Mouse (Mus musculus) layer of hippocampus, postnatal 36 days (tissue): Measurements from ENCODE around the gene Zfp750. TPM values are rescaled to one million over a fixed set of nuclear protein-coding genes. Genes with fewer than 3 reads are reported as not detected.

ENCODE experiments used
- DNase-seq, 2 experiments: peaks; one replicate each; pipeline ENCODE4 v3.0.0; 2022
- total RNA-seq, 2 experiments: library from RNA; stranded (reverse); gene quantifications; 2 replicates each; pipeline ENCODE4 v1.2.3; 2021

The Zfp750 gene
- under 1 TPM; 0.27 to 0.30 TPM for total RNA-seq

GRCm38 (mm10) chr11:121519131-121519530, at the start of gene Zfp750:
Zfp750 (minus strand) TSS chr11:121519333.
- DNase-seq = no peak

GRCm38 (mm10) chr11:121564265-121564664, 45.1 kb upstream of the Zfp750 start:
- DNase-seq = no peak

- no peak for DNase-seq
Observed at GRCm38 (mm10) chr11:121563312-121563711, 44.2 kb upstream of the Zfp750 start.

GRCm38 (mm10) chr11:121560294-121560663, 41.1 kb upstream of the Zfp750 start:
- no peak for DNase-seq

GRCm38 (mm10) chr11:121559527-121560293, 40.6 kb upstream of the Zfp750 start:
- DNase-seq = no peak

GRCm38 (mm10) chr11:121558522-121558921, 39.4 kb upstream of the Zfp750 start:
- no peak for DNase-seq

- no peak for DNase-seq
Observed at GRCm38 (mm10) chr11:121557946-121558345, 38.8 kb upstream of the Zfp750 start.

- no peak for DNase-seq
Observed at GRCm38 (mm10) chr11:121556727-121557126, 37.6 kb upstream of the Zfp750 start.

- DNase-seq = no peak
Observed at GRCm38 (mm10) chr11:121553458-121553857, 34.3 kb upstream of the Zfp750 start.

GRCm38 (mm10) chr11:121552846-121553457, 33.8 kb upstream of the Zfp750 start:
- no peak for DNase-seq

- DNase-seq = no peak
Observed at GRCm38 (mm10) chr11:121552167-121552566, 33.0 kb upstream of the Zfp750 start.

GRCm38 (mm10) chr11:121551206-121551799, 32.2 kb upstream of the Zfp750 start:
- no peak for DNase-seq

GRCm38 (mm10) chr11:121549843-121550647, 30.9 kb upstream of the Zfp750 start:
- no peak for DNase-seq

- peak; percentile 47 to 53 for DNase-seq
Observed at GRCm38 (mm10) chr11:121548996-121549842, 30.1 kb upstream of the Zfp750 start.

- DNase-seq = no peak
Observed at GRCm38 (mm10) chr11:121547925-121548324, 28.8 kb upstream of the Zfp750 start.

GRCm38 (mm10) chr11:121547234-121547633, 28.1 kb upstream of the Zfp750 start:
- no peak for DNase-seq

- no peak for DNase-seq
Observed at GRCm38 (mm10) chr11:121545398-121546034, 26.4 kb upstream of the Zfp750 start.

GRCm38 (mm10) chr11:121544755-121545397, 25.7 kb upstream of the Zfp750 start:
- DNase-seq = no peak

- peak in 1 of 2 experiments; percentile 16 for DNase-seq
Observed at GRCm38 (mm10) chr11:121543922-121544321, 24.8 kb upstream of the Zfp750 start.

GRCm38 (mm10) chr11:121543287-121543856, 24.2 kb upstream of the Zfp750 start:
- DNase-seq = no peak
